Mouse (Mus musculus) lung, postnatal 10 days (tissue): ENCODE results near the gene Vmn1r67.
A peak's percentile ranks its signal among the peaks of the same experiment; 100 is the strongest.

Experiments
- DNase-seq: peaks from one replicate; pipeline ENCODE4 v3.0.0; 2021

Vmn1r67 gene

DNA sequence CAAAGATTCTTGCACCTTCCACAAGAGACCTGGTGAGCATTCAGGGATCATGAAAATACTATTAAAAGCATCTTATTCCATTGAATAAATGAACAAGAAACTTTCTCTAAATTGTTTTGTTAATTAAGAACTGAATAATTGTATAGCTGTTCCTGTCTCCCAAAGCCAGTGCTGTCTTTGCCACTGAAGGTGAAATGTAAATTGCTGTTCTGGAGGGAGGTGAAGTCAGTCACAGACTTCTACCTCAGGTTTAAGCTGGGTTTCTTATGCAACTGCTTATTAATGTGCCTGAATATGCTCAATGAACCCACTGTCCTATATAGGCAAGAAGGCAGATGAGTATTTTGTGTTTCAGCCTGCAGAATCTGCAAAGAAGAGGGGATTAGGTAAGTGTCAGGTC is at the start of gene Vmn1r67:
Gene Vmn1r67, plus strand, starts transcription at position 301 of the 400 bp plus-strand sequence.
- DNase-seq, result no peak

DNA sequence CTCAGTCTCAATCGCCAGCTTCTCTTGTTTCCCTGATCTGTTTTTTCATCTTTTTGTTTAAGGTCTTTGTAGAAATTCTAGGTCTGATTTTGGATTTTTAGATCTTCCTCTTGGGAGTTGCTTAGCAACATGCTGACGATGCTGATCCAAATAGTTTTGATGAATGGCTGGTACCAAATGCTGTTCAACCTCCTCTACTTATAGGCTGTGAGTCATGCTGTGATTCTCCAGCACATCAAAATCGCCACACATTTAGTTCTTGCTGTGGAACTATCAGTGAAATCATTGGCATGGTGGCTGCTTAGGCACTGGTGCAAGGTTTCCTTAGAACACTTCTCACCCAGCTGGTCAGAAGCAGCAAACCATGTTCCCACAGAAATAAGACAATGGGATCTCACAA is 15.0 kb downstream of the Vmn1r67 start:
- DNase-seq, result no peak

DNA sequence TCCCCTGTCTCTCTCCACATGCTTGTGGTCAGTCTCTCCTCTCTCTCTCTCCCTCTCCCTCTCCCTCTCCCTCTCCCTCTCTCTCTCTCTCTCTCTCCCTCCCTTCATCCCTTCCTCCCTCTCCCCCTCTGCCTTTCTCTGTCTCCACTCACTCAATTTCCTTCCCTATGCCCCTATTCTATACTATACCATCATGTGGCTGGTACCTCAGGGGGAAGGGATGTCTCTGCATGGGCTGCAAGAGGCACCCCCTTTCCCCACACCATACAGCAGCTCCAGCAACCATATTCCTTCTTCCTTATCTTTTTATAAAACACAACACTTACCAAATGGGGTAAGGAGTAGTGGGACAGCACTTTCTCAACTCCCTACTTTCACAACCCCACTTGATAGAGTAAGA is 36.7 kb downstream of the Vmn1r67 start:
- no peak for DNase-seq

DNA sequence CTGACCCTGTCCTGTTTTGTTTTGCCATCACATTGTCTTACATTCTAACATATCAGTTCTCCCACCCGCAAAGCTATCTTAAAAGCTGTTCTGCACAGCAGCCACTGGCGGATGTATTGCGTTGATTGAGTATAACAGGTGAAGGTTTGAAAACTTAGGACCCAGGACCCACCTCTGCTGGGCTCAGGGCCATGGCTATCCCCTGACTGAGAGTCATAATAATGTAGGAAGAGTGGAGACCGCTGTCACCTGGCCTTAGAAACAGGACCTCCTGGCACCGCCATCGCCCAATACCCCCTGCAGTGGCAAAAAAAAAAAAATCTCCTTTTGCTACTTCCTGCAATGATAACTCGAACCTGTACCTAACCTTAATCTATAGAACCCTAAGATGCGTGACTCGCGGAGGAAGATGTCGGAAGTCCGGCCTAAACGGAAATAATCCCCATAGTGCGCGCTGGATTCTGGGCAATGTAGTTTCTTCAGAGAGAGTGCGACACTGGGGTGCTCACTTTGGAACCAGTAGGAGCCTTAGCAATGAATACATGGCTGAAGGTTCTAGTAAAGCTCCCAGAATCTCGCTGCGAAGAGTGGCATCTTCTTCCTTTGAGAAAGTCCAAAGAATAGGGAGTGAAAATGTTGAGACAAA is 37.6 kb downstream of the Vmn1r67 start:
- no peak for DNase-seq

DNA sequence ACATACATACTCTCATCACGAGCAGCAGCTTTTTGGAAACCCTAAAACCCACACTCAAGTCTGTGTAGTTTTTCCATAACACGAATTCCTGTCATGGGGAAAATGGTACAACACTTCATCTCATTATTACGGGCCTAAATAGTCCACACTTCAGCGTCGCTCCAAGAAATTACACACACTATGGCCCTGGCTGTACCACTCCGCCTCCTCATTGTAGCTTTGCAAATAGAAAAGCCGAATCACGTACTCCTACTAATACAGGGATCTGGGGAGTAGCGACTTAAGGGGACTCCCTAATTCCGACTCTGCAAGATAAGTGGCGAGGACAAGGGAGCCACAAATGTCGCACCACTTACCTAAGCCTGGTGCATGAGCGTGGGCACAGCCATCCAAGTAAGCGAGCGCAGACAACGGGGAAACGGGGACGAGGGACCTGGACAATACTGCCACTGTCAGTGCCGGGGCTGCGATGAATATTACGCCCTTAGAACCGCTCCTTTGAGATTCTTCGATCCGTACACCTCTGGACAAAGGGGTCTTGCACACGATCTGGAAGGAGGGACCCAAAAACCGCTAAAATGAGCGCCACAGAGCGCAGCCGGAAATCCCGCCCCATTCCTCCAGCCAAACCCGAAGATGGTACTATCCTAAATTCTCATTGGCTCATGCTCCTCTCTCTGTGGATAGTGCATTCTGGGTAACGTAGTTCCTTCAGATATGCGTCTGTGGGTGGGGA is 51.8 kb downstream of the Vmn1r67 start, which contains the start of gene Zik1:
Gene Zik1, minus strand, starts transcription at position 609 of the 736 bp plus-strand sequence.
- DNase-seq, result peak; percentile 73

DNA sequence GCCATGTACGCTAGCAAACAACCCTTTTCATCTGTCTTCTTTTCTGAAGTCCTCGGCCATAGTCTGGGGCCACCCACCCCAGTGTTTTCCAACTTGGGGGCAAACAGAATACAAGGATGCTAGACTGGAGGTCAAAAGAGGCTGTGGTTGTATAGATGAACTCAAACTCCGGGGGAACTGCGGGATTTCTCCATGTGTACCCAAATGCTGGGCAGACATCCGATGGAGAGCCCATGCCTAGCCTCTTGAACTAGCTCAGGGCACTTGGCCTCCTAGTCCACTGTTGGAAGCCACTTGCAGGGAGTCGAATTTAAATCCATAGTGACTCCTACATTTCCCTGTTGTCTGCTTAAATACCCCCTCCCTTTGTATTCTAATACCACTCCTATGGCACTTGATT is 52.4 kb downstream of the Vmn1r67 start:
- no peak for DNase-seq
